Mouse (Mus musculus) cerebellum, adult 2 months (tissue): Measurements from ENCODE around the gene C1qb.

Experiments used
- CTCF ChIP-seq: fragments of 200-500 bp; IDR thresholded peaks from 2 replicates; pipeline ENCODE4 v1.5.1; 2011; ENCODE audit warnings: low read depth, mild to moderate bottlenecking, control low read depth, low read length, moderate library complexity, borderline replicate concordance; ENCODE audit not compliant: insufficient read depth
- POLR2A ChIP-seq: fragments of 200-500 bp; IDR thresholded peaks from 2 replicates; pipeline ENCODE4 v1.6.1; 2011; ENCODE audit warnings: low read length, control low read depth, borderline replicate concordance; ENCODE audit not compliant: insufficient read depth

GRCm38 (mm10) chr4:136896461-136896860 is 10.5 kb upstream of the C1qb start:
- TF ChIP-seq CTCF, result no peak
- no peak for TF ChIP-seq POLR2A
